Comparison of ENCODE assay signal across 8 mouse cellular contexts in genomic region chr5:110386371-110387330, GRCm38 (mm10). TPM values are rescaled to one million over a fixed set of nuclear protein-coding genes. Genes with fewer than 3 reads are reported as not detected.
DNase-seq lines count a peak whose midpoint lies in the region; ATAC-seq and TF ChIP-seq lines count a peak whose summit lies in the region.
"Had no signal": no experiment of that assay in that cellular context is flagged by ENCODE, and none has a peak within 500 bp of the region (broad histone marks: within the 10 kb centered on the region; RNA-seq: fewer than 3 reads in every experiment).

No protein-coding gene starts in this region.

- H3K4me3 ChIP-seq in bone marrow, adult 2 months (replicated peaks; ENCODE audit: control insufficient read depth, low read depth, low read length) = peak overlapping the region; percentile 33
- H3K4me3 ChIP-seq in limb, embryonic 14.5 days (replicated peaks; ENCODE audit: low read length) = peak overlapping the region; percentile 75
- peak overlapping the region; percentile 75 for H3K4me3 ChIP-seq in midbrain, embryonic 14.5 days (replicated peaks; ENCODE audit: low read depth, low read length)

- no peaks in the 10 kb centered on the region for H3K27me3 ChIP-seq in limb, embryonic 14.5 days (ENCODE audit: control insufficient read depth, insufficient read depth, low read length)
- no peaks in the 10 kb centered on the region for H3K27me3 ChIP-seq in midbrain, embryonic 14.5 days (ENCODE audit: control insufficient read depth, insufficient read depth, low read length)

- H3K36me3 ChIP-seq in limb, embryonic 14.5 days (ENCODE audit: control insufficient read depth, insufficient read depth, low read length) = peaks cover 4% of the 10 kb centered on the region; the same call in 1 of the 2 replicates
- H3K36me3 ChIP-seq in midbrain, embryonic 14.5 days (ENCODE audit: control insufficient read depth, insufficient read depth, low read length) = no peaks in the 10 kb centered on the region

- TF ChIP-seq POLR2A in bone marrow, adult 2 months (IDR thresholded peaks at IDR 0.05; ENCODE audit: borderline replicate concordance, control insufficient read depth, low read depth, low read length) = no peak
- TF ChIP-seq POLR2A in limb, embryonic 14.5 days (IDR thresholded peaks at IDR 0.05; ENCODE audit: borderline replicate concordance, extremely low read depth, insufficient read depth, insufficient read length) = peak; percentile 84; the same call in 1 of the 2 replicates

- WGBS in bone marrow, adult 2 months = 7% methylated on average over 90 of the region's 90 CpGs
- 1% methylated on average over 82 of the region's 90 CpGs for WGBS in limb, embryonic 14.5 days
- under 1% methylated on average over 90 of the region's 90 CpGs for WGBS in midbrain, embryonic 14.5 days

- no peak overlapping the region; the same call in 1 of the 2 replicates for H3K27ac ChIP-seq in bone marrow, adult 2 months (ENCODE audit: control insufficient read depth, insufficient read depth, low read depth, low read length, poor library complexity)
- 0 out of 2 replicates have a peak overlapping the region, but pooled peaks have one; percentile 10 for H3K27ac ChIP-seq in limb, embryonic 14.5 days (replicated peaks; ENCODE audit: low read depth, low read length)
- H3K27ac ChIP-seq in midbrain, embryonic 14.5 days (replicated peaks; ENCODE audit: low read depth, low read length) = peak overlapping the region; percentile 57

- peak overlapping the region; percentile 70 for H3K9ac ChIP-seq in limb, embryonic 14.5 days (ENCODE audit: low read depth, low read length, severe bottlenecking)
- peak overlapping the region; percentile 78 for H3K9ac ChIP-seq in midbrain, embryonic 14.5 days (replicated peaks; ENCODE audit: low read length)

- H3K9me3 ChIP-seq in limb, embryonic 14.5 days (ENCODE audit: control insufficient read depth, low read length) = no peaks in the 10 kb centered on the region
- H3K9me3 ChIP-seq in midbrain, embryonic 14.5 days (ENCODE audit: control insufficient read depth, low read length) = no peaks in the 10 kb centered on the region

- H3K4me1 ChIP-seq in bone marrow, adult 2 months (ENCODE audit: control insufficient read depth, insufficient read depth, low read length) = no peaks in the 10 kb centered on the region
- peaks cover 16% of the 10 kb centered on the region for H3K4me1 ChIP-seq in limb, embryonic 14.5 days (ENCODE audit: control insufficient read depth, insufficient read depth, low read length)
- peaks cover 22% of the 10 kb centered on the region for H3K4me1 ChIP-seq in midbrain, embryonic 14.5 days (ENCODE audit: control insufficient read depth, insufficient read depth, low read length)

- peak; percentile 83 for DNase-seq in embryo, embryonic 9.5 days (ENCODE audit: extremely low spot score)
- peak; percentile 60 for DNase-seq in kidney, adult 11 months
- DNase-seq in limb, embryonic 14.5 days (ENCODE audit: low spot score) = peak; percentile 79
- peak; percentile 86 for DNase-seq in midbrain, embryonic 14.5 days
- peak; percentile 44 to 77 for DNase-seq in spleen, postnatal 4 days (ENCODE audit: low spot score in 2 of 2)

- no peak for TF ChIP-seq CTCF in bone marrow, adult 2 months (IDR thresholded peaks at IDR 0.05; ENCODE audit: control insufficient read depth, insufficient read depth, low read length)

- peak; percentile 59 for ATAC-seq in granulocyte monocyte progenitor cell, adult 5-6 weeks (replicated peaks; ENCODE audit: poor library complexity, severe bottlenecking)
- peak; percentile 93 for ATAC-seq in limb, embryonic 14.5 days (ENCODE audit: low FRiP score, low read depth)
- ATAC-seq in midbrain, embryonic 14.5 days (ENCODE audit: low FRiP score, low TSS enrichment) = peak; percentile 77

- H3K4me2 ChIP-seq in limb, embryonic 14.5 days (replicated peaks; ENCODE audit: low read depth, low read length, severe bottlenecking) = peak overlapping the region; percentile 66
- peak overlapping the region; percentile 65 for H3K4me2 ChIP-seq in midbrain, embryonic 14.5 days (ENCODE audit: low read length)

RNA-seq across cellular contexts. Expression of gene Lrcol1, which starts 42.1 kb away (rescaled TPM):
- not detected in 2 replicates for polyA plus RNA-seq in bone marrow, adult 2 months (2011; ENCODE audit: insufficient read depth, insufficient read length, low replicate concordance, missing spikeins)
- total RNA-seq in granulocyte monocyte progenitor cell, adult 5-6 weeks (2014; fragmentation: Nextera tagmentation) = not detected in 2 replicates
- total RNA-seq in granulocyte monocyte progenitor cell, adult 5-6 weeks (2017) = not detected in 2 replicates
- polyA plus RNA-seq in limb, embryonic 14.5 days (2012; rRNA removed) = not detected in 2 replicates
- not detected in 2 replicates for polyA plus RNA-seq in limb, embryonic 14.5 days (2014; fragmentation: Nextera tagmentation; extraction: Ambion mirVana)
- not detected in 2 replicates for polyA plus RNA-seq in midbrain, embryonic 14.5 days (2014; fragmentation: Nextera tagmentation; extraction: Ambion mirVana)
- total RNA-seq: left cerebral cortex, adult 8-10 months had no signal

RNA-seq across cellular contexts. Expression of gene P2rx2, which starts 43.6 kb away (rescaled TPM):
- polyA plus RNA-seq in bone marrow, adult 2 months (2011; ENCODE audit: insufficient read depth, insufficient read length, low replicate concordance, missing spikeins) = 1.0 and 1.3 TPM in 2 replicates
- not detected in 2 replicates for total RNA-seq in granulocyte monocyte progenitor cell, adult 5-6 weeks (2014; fragmentation: Nextera tagmentation)
- total RNA-seq in granulocyte monocyte progenitor cell, adult 5-6 weeks (2017) = not detected in 2 replicates
- polyA plus RNA-seq in limb, embryonic 14.5 days (2012; rRNA removed) = 3.0 and 3.1 TPM in 2 replicates
- polyA plus RNA-seq in limb, embryonic 14.5 days (2014; fragmentation: Nextera tagmentation; extraction: Ambion mirVana) = 1.4 and 2.2 TPM in 2 replicates
- 5.2 and 6.7 TPM in 2 replicates for polyA plus RNA-seq in midbrain, embryonic 14.5 days (2014; fragmentation: Nextera tagmentation; extraction: Ambion mirVana)
